Mouse (Mus musculus) heart, adult 2 months (tissue): Measurements from ENCODE around the gene Rora. TPM values are rescaled to one million over a fixed set of nuclear protein-coding genes. Genes with fewer than 3 reads are reported as not detected.

ENCODE experiments used
- DNase-seq, 2 experiments: peaks; one replicate each; pipeline ENCODE4 v3.0.0; 2021
- H3K27ac ChIP-seq: fragments of 200-600 bp; 2 replicates; pipeline ENCODE4 v1.8.1; 2022
- H3K27me3 ChIP-seq: fragments of 200-500 bp; 2 replicates; pipeline ENCODE4 v1.6.1; 2012; ENCODE audit warnings: mild to moderate bottlenecking, low read length, inconsistent platforms, mixed read lengths; ENCODE audit not compliant: control insufficient read depth, insufficient read depth
- H3K36me3 ChIP-seq: fragments of 200-500 bp; 2 replicates; pipeline ENCODE4 v1.6.1; 2012; ENCODE audit warnings: low read length, inconsistent platforms; ENCODE audit not compliant: control insufficient read depth, insufficient read depth
- H3K4me1 ChIP-seq: fragments of 200-500 bp; 2 replicates; pipeline ENCODE4 v1.6.1; 2011; ENCODE audit warnings: low read length; ENCODE audit not compliant: control insufficient read depth, insufficient read depth
- H3K4me3 ChIP-seq: fragments of 200-600 bp; 2 replicates; pipeline ENCODE4 v1.8.1; 2022
- H3K79me2 ChIP-seq: fragments of 200-500 bp; replicated peaks from 2 replicates; pipeline ENCODE4 v1.6.1; 2012; ENCODE audit warnings: mild to moderate bottlenecking, inconsistent platforms, low read length, moderate library complexity, mixed read lengths; ENCODE audit not compliant: control insufficient read depth, insufficient read depth
- H3K9ac ChIP-seq: fragments of 200-500 bp; 2 replicates; pipeline ENCODE4 v1.6.1; 2012; ENCODE audit warnings: low read depth, mild to moderate bottlenecking, control low read depth, inconsistent platforms, low read length, mixed read lengths
- CTCF ChIP-seq: fragments of 200-600 bp; IDR thresholded peaks from 2 replicates; pipeline ENCODE4 v1.8.1; 2022; ENCODE audit warnings: antibody characterized with exemption, mild to moderate bottlenecking, moderate library complexity
- EP300 ChIP-seq: fragments of 200-500 bp; IDR thresholded peaks from 2 replicates; pipeline ENCODE4 v1.6.1; 2011; ENCODE audit warnings: low read depth, low read length, control low read depth; ENCODE audit not compliant: insufficient read depth
- POLR2A ChIP-seq: fragments of 200-500 bp; IDR thresholded peaks from 2 replicates; pipeline ENCODE4 v1.6.1; 2011; ENCODE audit warnings: mild to moderate bottlenecking, low read depth, low read length, control low read depth; ENCODE audit not compliant: insufficient read depth
- WGBS: fragments of 180-500 bp; shearing (Covaris S2); methylation state at CpG from one replicate; pipeline ENCODE4 v1.1.7; 2018; 5-methylcytosine and 5-hydroxymethylcytosine counted together
- intact Hi-C: fragments of 180-260 bp; cut with DNase I; formaldehyde crosslinking; loops from one replicate; pipeline ENCODE4 v1.15.1; 2025
- polyA plus RNA-seq: library from polyadenylated mRNA; depleted of rRNA; stranded (reverse); fragments of >200 nt; gene quantifications from 2 replicates; pipeline ENCODE4 v1.2.3, GENCODE M21; 2012
- total RNA-seq, 2 experiments: library from RNA; stranded (reverse); gene quantifications; 2 replicates each; pipeline ENCODE4 v1.2.3; 2021

The Rora gene
- total and polyA plus RNA-seq, 3 experiments, result 6.7 to 28.9 (median 21.6) TPM

DNA sequence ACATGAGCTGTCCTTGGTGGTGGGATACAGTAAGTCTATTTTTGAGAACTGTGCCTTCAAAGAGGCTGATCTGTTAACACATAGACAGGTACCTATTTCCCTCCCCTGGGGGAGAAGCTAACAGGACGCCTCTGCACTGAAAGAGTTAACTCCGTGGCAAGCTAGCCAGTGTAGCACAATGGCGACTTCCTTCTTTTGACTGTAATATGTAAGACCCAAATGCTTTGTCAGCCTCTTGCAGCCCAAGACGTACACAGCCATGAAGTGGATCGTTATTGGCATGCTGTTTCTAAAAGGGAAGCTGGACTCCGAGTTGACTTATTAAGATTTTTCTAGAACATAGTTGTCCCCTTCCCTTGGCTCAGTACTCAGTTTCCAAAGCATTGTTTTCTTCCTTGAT, 229.4 kb downstream of the Rora start:
- DNase-seq, result no peak
- WGBS, result 42% methylated on average over 6 of the region's 6 CpGs
- Histone ChIP-seq H3K36me3 (peaks cover 8% of the 10 kb centered on the region), H3K9ac (no peak overlapping the region), H3K27me3 (no peaks in the 10 kb centered on the region), H3K79me2 (no peaks in the 10 kb centered on the region), H3K4me3 (no peak overlapping the region), H3K27ac (peak overlapping the region; percentile 75), H3K4me1 (peaks cover 17% of the 10 kb centered on the region)
- intact Hi-C loops, result loop anchor here (5.0 kb wide), 1 partner anchor 239 kb away; no protein-coding TSS in a partner anchor
- TF ChIP-seq POLR2A, result no peak
- no peak for TF ChIP-seq EP300
- no peak for TF ChIP-seq CTCF

DNA sequence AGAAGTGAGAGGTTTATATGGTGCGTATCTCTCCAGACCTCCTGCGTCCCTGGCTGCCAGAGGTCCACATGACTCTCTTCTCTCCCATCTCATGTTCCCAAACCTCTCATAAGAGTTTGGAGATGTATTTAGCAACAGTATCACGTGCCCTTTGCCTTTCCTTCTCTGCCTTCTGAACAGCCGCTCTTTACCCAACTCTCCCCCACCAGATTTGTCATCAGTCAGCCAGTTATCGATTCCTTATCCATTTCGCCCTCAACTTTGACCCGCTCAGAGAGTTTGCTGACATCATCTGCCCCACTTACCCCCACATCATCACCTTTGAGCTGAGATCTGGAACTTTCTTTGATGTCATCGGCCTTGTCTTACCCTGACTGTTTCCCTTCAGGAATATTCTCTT, 230.1 kb downstream of the Rora start:
- no peaks in the 10 kb centered on the region for H3K79me2 ChIP-seq
- 60% methylated on average over 8 of the region's 8 CpGs for WGBS
- peaks cover 8% of the 10 kb centered on the region for H3K36me3 ChIP-seq
- intact Hi-C loops, result loop anchor here (2.0 to 5.0 kb wide), 2 partner anchors 29 to 239 kb away; no protein-coding TSS in a partner anchor
- no peak for DNase-seq
- H3K27ac ChIP-seq, result peak overlapping the region; percentile 75
- no peak overlapping the region for H3K4me3 ChIP-seq
- TF ChIP-seq CTCF (no peak), EP300 (0 out of 2 replicates have a peak, but pooled peaks have one; percentile 41)
- peaks cover 20% of the 10 kb centered on the region for H3K4me1 ChIP-seq
- no peaks in the 10 kb centered on the region for H3K27me3 ChIP-seq
- H3K9ac ChIP-seq, result no peak overlapping the region

DNA sequence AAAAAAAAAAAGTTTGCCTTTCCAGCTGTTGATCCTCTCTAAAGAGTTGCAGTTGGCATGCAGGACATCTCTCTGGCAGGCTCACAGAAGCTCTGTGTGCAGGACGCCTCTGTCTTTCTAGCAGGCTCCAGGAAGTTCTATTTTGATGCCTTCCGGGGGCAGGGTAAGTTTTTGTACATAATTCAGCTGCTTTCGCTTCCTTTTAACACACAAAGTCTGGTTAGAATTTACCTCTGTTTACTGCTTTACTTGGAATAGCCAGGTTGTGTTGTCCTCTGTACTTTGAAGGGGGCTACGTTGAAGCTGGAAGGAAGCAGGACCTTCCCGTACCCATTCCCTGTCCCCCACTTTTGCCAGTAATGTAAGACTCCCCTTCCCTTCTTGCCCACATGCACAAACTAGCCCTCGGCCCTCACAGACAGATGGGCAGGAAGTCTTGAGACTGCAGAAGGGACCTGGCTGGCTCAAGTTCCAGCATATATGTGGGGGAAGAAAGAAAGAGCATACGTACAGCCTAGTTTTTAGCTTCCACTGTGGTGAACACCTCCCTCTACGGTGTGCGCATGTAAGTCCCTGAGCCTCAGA, 231.0 kb downstream of the Rora start:
- peaks cover 20% of the 10 kb centered on the region for H3K4me1 ChIP-seq
- intact Hi-C loops, result loop anchor here (2.0 to 5.0 kb wide), 3 partner anchors 28 to 238 kb away; no protein-coding TSS in a partner anchor
- H3K4me3 ChIP-seq, result no peak overlapping the region
- peak overlapping the region; percentile 75 for H3K27ac ChIP-seq
- TF ChIP-seq POLR2A (no peak), EP300 (no peak), CTCF (no peak)
- H3K27me3 ChIP-seq, result no peaks in the 10 kb centered on the region
- peaks cover 8% of the 10 kb centered on the region for H3K36me3 ChIP-seq
- peak; percentile 43 to 62 for DNase-seq
- WGBS, result 45% methylated on average over 9 of the region's 9 CpGs
- H3K9ac ChIP-seq, result peak overlapping the region; percentile 48; the same call in 1 of the 2 replicates
- H3K79me2 ChIP-seq, result no peaks in the 10 kb centered on the region

DNA sequence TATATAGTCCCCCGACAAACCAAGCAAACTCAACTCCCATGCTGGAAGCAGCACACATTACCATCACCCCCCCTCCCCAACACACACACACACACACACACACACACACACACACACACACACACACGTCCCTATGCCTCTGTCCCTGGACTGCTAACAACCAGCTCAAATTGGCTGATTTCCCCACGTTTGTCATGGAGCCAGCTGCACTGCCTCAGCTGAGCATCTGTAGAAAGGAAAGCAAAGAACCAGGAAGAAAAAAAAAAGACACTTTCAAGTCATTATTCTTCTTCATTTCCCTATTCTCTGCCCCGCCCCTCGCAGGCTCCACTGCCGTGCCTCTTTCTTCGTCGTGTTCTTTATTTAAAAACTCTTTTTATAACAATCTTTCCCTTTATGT, 235.1 kb downstream of the Rora start:
- Histone ChIP-seq H3K36me3 (peaks cover 4% of the 10 kb centered on the region), H3K79me2 (no peaks in the 10 kb centered on the region), H3K27ac (no peak overlapping the region), H3K4me1 (peaks cover 9% of the 10 kb centered on the region), H3K4me3 (no peak overlapping the region), H3K27me3 (no peaks in the 10 kb centered on the region), H3K9ac (no peak overlapping the region)
- intact Hi-C loops, result loop anchor here (5.0 kb wide), 1 partner anchor 71 kb away; no protein-coding TSS in a partner anchor
- no peak for TF ChIP-seq POLR2A
- TF ChIP-seq CTCF, result no peak
- TF ChIP-seq EP300, result no peak
- 35% methylated on average over 8 of the region's 8 CpGs for WGBS
- peak; percentile 68 to 70 for DNase-seq

DNA sequence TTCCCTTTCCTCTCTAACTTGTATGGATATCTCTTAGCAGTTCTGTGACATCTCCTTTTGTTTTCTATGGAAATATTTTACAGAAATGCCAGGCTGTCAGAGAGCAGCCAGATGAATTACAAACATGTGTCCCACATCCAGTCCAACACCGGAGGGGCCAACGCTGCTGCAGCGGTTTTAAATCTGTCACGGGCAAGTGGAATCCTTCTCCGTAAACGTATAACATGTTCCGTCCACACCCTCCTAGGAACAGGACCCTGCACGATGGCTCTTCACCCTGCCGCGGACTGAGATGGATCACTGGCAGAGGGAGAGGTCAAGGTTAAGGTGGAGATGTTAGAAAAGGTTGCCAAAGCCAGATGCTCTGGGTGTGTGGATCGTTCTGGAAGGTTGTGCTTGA, 237.8 kb downstream of the Rora start:
- WGBS, result 90% methylated on average over 11 of the region's 11 CpGs

DNA sequence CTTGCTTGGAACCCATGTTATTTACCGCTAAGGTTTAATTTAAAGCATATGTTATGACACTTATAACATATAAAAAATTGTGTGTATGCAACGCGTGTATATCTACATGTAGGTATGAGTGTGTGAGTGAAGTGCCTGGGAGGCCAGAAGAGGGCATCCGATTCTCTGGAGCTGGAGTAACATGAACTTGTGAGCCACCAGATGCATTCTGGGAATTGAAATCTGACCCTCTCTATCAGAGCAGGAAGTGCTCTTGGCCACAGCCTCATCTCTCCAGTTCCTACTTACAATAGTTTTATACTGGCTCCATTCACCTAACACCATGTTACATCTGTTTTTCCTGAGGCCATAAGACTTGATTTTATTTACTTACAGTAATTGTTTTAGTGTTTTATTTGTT, 238.8 kb downstream of the Rora start:
- DNase-seq, result no peak
- Histone ChIP-seq H3K4me1 (peaks cover 2% of the 10 kb centered on the region; the same call in 1 of the 2 replicates), H3K79me2 (no peaks in the 10 kb centered on the region), H3K27ac (no peak overlapping the region), H3K9ac (no peak overlapping the region), H3K4me3 (no peak overlapping the region), H3K27me3 (no peaks in the 10 kb centered on the region), H3K36me3 (no peaks in the 10 kb centered on the region)
- TF ChIP-seq POLR2A, result no peak
- TF ChIP-seq EP300, result no peak
- TF ChIP-seq CTCF, result no peak
- WGBS, result 93% methylated on average over 4 of the region's 4 CpGs
- intact Hi-C loops, result no loop called here

More for the DNA sequence above, 237.8 kb downstream of the Rora start:
- Histone ChIP-seq H3K36me3 (no peaks in the 10 kb centered on the region), H3K4me3 (no peak overlapping the region), H3K4me1 (peaks cover 2% of the 10 kb centered on the region; the same call in 1 of the 2 replicates), H3K27me3 (no peaks in the 10 kb centered on the region), H3K9ac (no peak overlapping the region), H3K27ac (no peak overlapping the region), H3K79me2 (no peaks in the 10 kb centered on the region)
- no peak for DNase-seq
- intact Hi-C loops, result no loop called here
- TF ChIP-seq POLR2A (no peak), CTCF (no peak), EP300 (no peak)
